Mouse (Mus musculus) limb, embryonic 15.5 days (tissue): ENCODE data around the gene Arntl2. TPM values are rescaled to one million over a fixed set of nuclear protein-coding genes. Genes with fewer than 3 reads are reported as not detected.

ENCODE experiments used
- ATAC-seq: fragments of 200-750 bp; cut with Nextera tagmentation; 2 replicates; pipeline ENCODE4 v1.8.0; 2017; ENCODE audit warnings: low read depth, moderate TSS enrichment; ENCODE audit not compliant: insufficient number of reproducible peaks, low FRiP score, low TSS enrichment
- H3K27ac ChIP-seq: fragments of 300-500 bp; sonication (generic); 2 replicates; pipeline ENCODE4 v1.5.1; 2015; ENCODE audit warnings: moderate library complexity, mild to moderate bottlenecking, inconsistent platforms
- H3K27me3 ChIP-seq: fragments of 300-500 bp; sonication (generic); 2 replicates; pipeline ENCODE4 v1.6.1; 2015; ENCODE audit warnings: inconsistent platforms
- H3K36me3 ChIP-seq: fragments of 300-500 bp; sonication (generic); 2 replicates; pipeline ENCODE4 v1.6.1; 2015; ENCODE audit warnings: inconsistent platforms
- H3K4me1 ChIP-seq: fragments of 300-500 bp; sonication (generic); 2 replicates; pipeline ENCODE4 v1.6.1; 2015; ENCODE audit warnings: inconsistent platforms
- H3K4me2 ChIP-seq: fragments of 300-500 bp; sonication (generic); 2 replicates; pipeline ENCODE4 v1.6.1; 2015; ENCODE audit warnings: mild to moderate bottlenecking, inconsistent platforms
- H3K4me3 ChIP-seq: fragments of 300-500 bp; sonication (generic); 2 replicates; pipeline ENCODE4 v1.5.1; 2015; ENCODE audit warnings: mild to moderate bottlenecking, inconsistent platforms
- H3K9ac ChIP-seq: fragments of 300-500 bp; sonication (generic); 2 replicates; pipeline ENCODE4 v1.6.1; 2015; ENCODE audit warnings: inconsistent platforms
- H3K9me3 ChIP-seq: fragments of 300-500 bp; sonication (generic); 2 replicates; pipeline ENCODE4 v1.6.1; 2016; ENCODE audit warnings: inconsistent platforms
- WGBS: fragments of 180-500 bp; shearing (Covaris S2); methylation state at CpG from one replicate; pipeline ENCODE4 v1.1.7; 2015; 5-methylcytosine and 5-hydroxymethylcytosine counted together
- polyA plus RNA-seq: library from polyadenylated mRNA; unstranded; fragments of >200 nt; fragmentation: Nextera tagmentation; extraction: Ambion mirVana; gene quantifications from 2 replicates; pipeline ENCODE4 v1.2.1, GENCODE M21; 2015

Arntl2 gene
- polyA plus RNA-seq, 1 experiment from 2014 or later, result 7.9 TPM

DNA sequence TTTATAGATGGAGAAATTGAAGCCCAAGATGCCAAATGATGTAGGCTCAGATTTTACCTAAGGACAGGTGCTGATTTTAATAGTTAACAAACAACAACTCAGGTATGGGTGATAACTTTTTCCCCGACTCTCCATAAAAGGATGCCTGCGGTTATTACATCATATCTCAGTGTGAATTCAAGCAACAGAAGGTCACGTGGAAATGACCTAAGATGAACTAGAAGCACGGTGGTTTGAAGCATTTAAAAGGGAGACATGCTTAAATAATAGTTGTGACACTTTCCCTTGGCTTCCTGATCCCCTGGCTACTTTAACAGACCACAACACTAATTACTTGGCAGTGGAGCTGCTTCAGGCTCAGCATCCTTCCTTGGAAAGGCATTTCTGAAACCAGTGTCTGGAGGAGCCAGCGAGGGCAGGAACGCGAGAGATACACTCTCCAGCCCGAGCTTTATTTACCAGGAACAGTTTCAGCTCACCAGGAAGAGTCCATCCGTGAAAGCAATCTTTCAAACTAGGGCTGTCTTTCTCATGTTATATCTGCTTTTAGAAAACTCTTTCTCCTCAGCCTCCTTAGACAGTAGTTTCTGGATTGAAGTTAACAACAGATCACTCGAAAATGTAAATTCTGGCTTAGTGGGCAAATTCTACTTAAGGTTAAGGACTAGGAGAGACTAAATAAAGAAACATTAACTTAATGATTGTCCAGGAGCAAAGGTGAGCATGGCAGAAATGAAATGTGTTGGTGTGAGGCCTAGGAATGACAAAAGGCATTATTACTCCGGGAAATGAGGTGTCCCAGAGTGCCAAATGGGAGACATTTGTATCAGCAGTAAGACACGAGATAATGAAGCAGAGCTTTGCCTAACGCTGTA, 86.3 kb downstream of the Arntl2 start:
- Histone ChIP-seq H3K4me1 (peaks cover 5% of the 10 kb centered on the region; the same call in 1 of the 2 replicates), H3K9me3 (no peaks in the 10 kb centered on the region), H3K4me3 (no peak overlapping the region), H3K27me3 (no peaks in the 10 kb centered on the region), H3K27ac (no peak overlapping the region), H3K4me2 (no peak overlapping the region), H3K9ac (no peak overlapping the region), H3K36me3 (no peaks in the 10 kb centered on the region)
- WGBS, result 48% methylated on average over 13 of the region's 13 CpGs
- no peak for ATAC-seq

Other genes with a start within 250 kb of the Arntl2 start
- gene Fgfr1op2, start 218.9 kb upstream of the Arntl2 start, polyA plus RNA-seq, result 98.3 and 99.6 TPM in 2 replicates
- 54.2 and 62.9 TPM in 2 replicates for gene Ints13, start 218.2 kb upstream of the Arntl2 start, polyA plus RNA-seq
- gene Med21, start 153.5 kb upstream of the Arntl2 start, polyA plus RNA-seq, result 132 and 142 TPM in 2 replicates
- gene Tm7sf3, start 153.2 kb upstream of the Arntl2 start, polyA plus RNA-seq, result 48.2 and 52.1 TPM in 2 replicates
- 17.3 and 17.4 TPM in 2 replicates for gene Stk38l, start 71.1 kb upstream of the Arntl2 start, polyA plus RNA-seq
- not detected in 2 replicates for gene Smco2, start 54.0 kb downstream of the Arntl2 start, polyA plus RNA-seq
- 60.8 and 63.5 TPM in 2 replicates for gene Ppfibp1, start 92.4 kb downstream of the Arntl2 start, polyA plus RNA-seq
- 0.13 and 0.16 TPM in 2 replicates for gene 1700034J05Rik, start 158.4 kb downstream of the Arntl2 start, polyA plus RNA-seq
- 0.98 and 1.2 TPM in 2 replicates for gene Rep15, start 236.5 kb downstream of the Arntl2 start, polyA plus RNA-seq
- gene Mrps35, start 246.7 kb downstream of the Arntl2 start, polyA plus RNA-seq, result 78.9 and 90.0 TPM in 2 replicates